Mouse (Mus musculus): ENCODE results near the gene Tnfrsf13c.

- TF ChIP-seq POLR2A (IDR thresholded peaks at IDR 0.05; ENCODE audit: borderline replicate concordance, insufficient read depth, low read length) (no peak), CTCF (IDR thresholded peaks at IDR 0.05; ENCODE audit: borderline replicate concordance, insufficient read depth, low read depth, low read length) (peak; percentile 96)
Measured at GRCm38 (mm10) chr15:82259510-82259909, 35.3 kb upstream of the Tnfrsf13c start.
